Mouse (Mus musculus): ENCODE data around the gene Efcab6.

GRCm38 (mm10) chr15:83883821-83884220, 181.4 kb downstream of the Efcab6 start:
- TF ChIP-seq GATA1 (IDR thresholded peaks at IDR 0.05; ENCODE audit: borderline replicate concordance, low read length) (no peak), FLI1 (IDR thresholded peaks at IDR 0.05; ENCODE audit: low read length) (no peak)

All from megakaryocyte, embryonic 14.5 days (primary cell).